22 mouse cellular contexts compared by ENCODE assay signal in genomic region chr7:138885365-138886289, GRCm38 (mm10). TPM values are rescaled to one million over a fixed set of nuclear protein-coding genes. Genes with fewer than 3 reads are reported as not detected.
A peak's percentile ranks its signal among the peaks of the same experiment; 100 is the strongest.
DNase-seq lines count a peak whose midpoint lies in the region; ATAC-seq and TF ChIP-seq lines count a peak whose summit lies in the region.
"Had no signal": no experiment of that assay in that cellular context is flagged by ENCODE, and none has a peak within 500 bp of the region (broad histone marks: within the 10 kb centered on the region; RNA-seq: fewer than 3 reads in every experiment).

No protein-coding gene starts in this region.

- peaks cover 45% of the 10 kb centered on the region for H3K36me3 ChIP-seq in lung, embryonic 14.5 days (ENCODE audit: insufficient read depth)
- peaks cover 22% of the 10 kb centered on the region for H3K36me3 ChIP-seq in liver, postnatal 0 days (replicated peaks; ENCODE audit: insufficient read depth, low read length)
- H3K36me3 ChIP-seq in hindbrain, embryonic 10.5 days, result peaks cover 69% of the 10 kb centered on the region
- no peaks in the 10 kb centered on the region; the same call in 1 of the 2 replicates for H3K36me3 ChIP-seq in midbrain, embryonic 16.5 days (ENCODE audit: control insufficient read depth, insufficient read depth, low read length)

- no peak overlapping the region for H3K27ac ChIP-seq in lung, embryonic 14.5 days (ENCODE audit: low read depth)
- H3K27ac ChIP-seq in liver, postnatal 0 days (ENCODE audit: low read depth), result no peak overlapping the region
- no peak overlapping the region for H3K27ac ChIP-seq in hindbrain, embryonic 10.5 days
- no peak overlapping the region for H3K27ac ChIP-seq in midbrain, embryonic 16.5 days (ENCODE audit: low read length)
- H3K27ac ChIP-seq: hindbrain, embryonic 13.5 days; neural tube, embryonic 15.5 days had no signal

- no peak overlapping the region for H3K9ac ChIP-seq in lung, embryonic 14.5 days
- no peak overlapping the region for H3K9ac ChIP-seq in liver, postnatal 0 days (replicated peaks)
- no peak overlapping the region for H3K9ac ChIP-seq in midbrain, embryonic 16.5 days (ENCODE audit: low read depth, low read length)
- H3K9ac ChIP-seq: hindbrain, embryonic 13.5 days; neural tube, embryonic 15.5 days had no signal

- no peak for TF ChIP-seq CTCF in lung, embryonic 14.5 days (IDR thresholded peaks at IDR 0.05; ENCODE audit: low read depth)
- TF ChIP-seq CTCF in liver, postnatal 0 days (IDR thresholded peaks at IDR 0.05; ENCODE audit: low read depth), result no peak

- no peak for TF ChIP-seq EP300 in liver, postnatal 0 days (IDR thresholded peaks at IDR 0.05; ENCODE audit: low read depth)

- no peak overlapping the region for H3K4me2 ChIP-seq in lung, embryonic 14.5 days
- H3K4me2 ChIP-seq in liver, postnatal 0 days (ENCODE audit: low read depth, low read length), result no peak overlapping the region
- H3K4me2 ChIP-seq in midbrain, embryonic 16.5 days (ENCODE audit: low read length), result no peak overlapping the region
- H3K4me2 ChIP-seq: hindbrain, embryonic 13.5 days; midbrain, embryonic 11.5 days; neural tube, embryonic 15.5 days had no signal

- peak; percentile 88 for DNase-seq in heart, adult 11 months
- no peak for DNase-seq in heart, postnatal 14 days
- DNase-seq in lung, embryonic 14.5 days, result no peak
- DNase-seq in lung, postnatal 14 days, result no peak
- no peak for DNase-seq in liver, postnatal 0 days
- DNase-seq in retina, postnatal 1 day, result no peak
- DNase-seq in hindbrain, embryonic 10.5 days (ENCODE audit: low spot score), result no peak
- DNase-seq: adrenal gland, postnatal 14 days; B cell, adult 2 months; cerebellum, adult 18-20 months; cerebellum, postnatal 36 days; layer of hippocampus, adult 9-11 months; thymus, postnatal 4 days had no signal

- ATAC-seq in lung, embryonic 14.5 days (ENCODE audit: insufficient read depth), result peak; percentile 35; the same call in 1 of the 2 replicates
- ATAC-seq in liver, postnatal 0 days, result 0 out of 2 replicates have a peak, but pooled peaks have one; percentile 19
- ATAC-seq in midbrain, embryonic 16.5 days, result no peak
- ATAC-seq: activated CD4-positive, CD25-positive, alpha-beta regulatory T cell, adult 4 months; Patski had no signal

- no peaks in the 10 kb centered on the region for H3K27me3 ChIP-seq in lung, embryonic 14.5 days (ENCODE audit: insufficient read depth, low read length)
- no peaks in the 10 kb centered on the region for H3K27me3 ChIP-seq in liver, postnatal 0 days (ENCODE audit: insufficient read depth, low read length)
- H3K27me3 ChIP-seq in hindbrain, embryonic 10.5 days (ENCODE audit: insufficient read depth, poor library complexity, severe bottlenecking), result no peaks in the 10 kb centered on the region
- no peaks in the 10 kb centered on the region for H3K27me3 ChIP-seq in midbrain, embryonic 16.5 days (ENCODE audit: control insufficient read depth, insufficient read depth, low read depth, low read length)
- H3K27me3 ChIP-seq: hindbrain, embryonic 13.5 days; neural tube, embryonic 15.5 days; Patski had no signal

- no peak overlapping the region for H3K4me3 ChIP-seq in lung, embryonic 14.5 days (ENCODE audit: low read depth, low read length)
- H3K4me3 ChIP-seq in liver, postnatal 0 days (ENCODE audit: low read depth, low read length), result no peak overlapping the region
- H3K4me3 ChIP-seq in hindbrain, embryonic 10.5 days, result no peak overlapping the region
- no peak overlapping the region for H3K4me3 ChIP-seq in midbrain, embryonic 16.5 days (ENCODE audit: low read depth, low read length)
- H3K4me3 ChIP-seq: hindbrain, embryonic 13.5 days; myocyte; neural tube, embryonic 15.5 days had no signal

- WGBS in lung, embryonic 14.5 days, result 81% methylated on average over 13 of the region's 13 CpGs
- WGBS in liver, postnatal 0 days (ENCODE audit: insufficient replicate concordance), result 76% methylated on average over 13 of the region's 13 CpGs
- 89% methylated on average over 13 of the region's 13 CpGs for WGBS in hindbrain, embryonic 10.5 days
- 85% methylated on average over 12 of the region's 13 CpGs for WGBS in midbrain, embryonic 16.5 days

- intact Hi-C loops in heart, postnatal 14 days (cut with DNase I), result no loop called here

- H3K9me3 ChIP-seq in lung, embryonic 14.5 days (ENCODE audit: low read depth, low read length), result no peaks in the 10 kb centered on the region
- no peaks in the 10 kb centered on the region for H3K9me3 ChIP-seq in liver, postnatal 0 days (ENCODE audit: low read length)
- no peaks in the 10 kb centered on the region for H3K9me3 ChIP-seq in hindbrain, embryonic 10.5 days
- H3K9me3 ChIP-seq in midbrain, embryonic 16.5 days (replicated peaks; ENCODE audit: control insufficient read depth, low read length, poor library complexity, severe bottlenecking), result no peaks in the 10 kb centered on the region
- H3K9me3 ChIP-seq: hindbrain, embryonic 13.5 days; neural tube, embryonic 15.5 days had no signal

- H3K4me1 ChIP-seq in lung, embryonic 14.5 days (ENCODE audit: insufficient read depth), result no peaks in the 10 kb centered on the region
- H3K4me1 ChIP-seq in liver, postnatal 0 days (ENCODE audit: insufficient read depth), result no peaks in the 10 kb centered on the region
- H3K4me1 ChIP-seq in hindbrain, embryonic 10.5 days (replicated peaks), result no peaks in the 10 kb centered on the region
- H3K4me1 ChIP-seq in midbrain, embryonic 16.5 days (ENCODE audit: control insufficient read depth, insufficient read depth, low read length), result no peaks in the 10 kb centered on the region
- H3K4me1 ChIP-seq: hindbrain, embryonic 13.5 days; neural tube, embryonic 15.5 days had no signal

RNA-seq across cellular contexts. Expression of gene Bnip3, which starts 23.7 kb away (rescaled TPM):
- total RNA-seq in heart, postnatal 14 days (2021), result 100 to 1,000 TPM; 157 to 188 TPM
- 76.5 and 94.8 TPM in 2 replicates for polyA plus RNA-seq in lung, embryonic 14.5 days (2014; fragmentation: Nextera tagmentation; extraction: Ambion mirVana)
- polyA plus RNA-seq in liver, postnatal 0 days (2015; fragmentation: Nextera tagmentation; extraction: Ambion mirVana), result 171 and 190 TPM in 2 replicates
- 101 and 145 TPM in 2 replicates for polyA plus RNA-seq in hindbrain, embryonic 10.5 days (2016; fragmentation: Nextera tagmentation; extraction: Ambion mirVana)
- polyA plus RNA-seq in midbrain, embryonic 16.5 days (2015; fragmentation: Nextera tagmentation; extraction: Ambion mirVana), result 106 and 113 TPM in 2 replicates

RNA-seq across cellular contexts. Expression of gene Mapk1ip1, which starts 39.6 kb away (rescaled TPM):
- total RNA-seq in heart, postnatal 14 days (2021), result 10 to 100 TPM; 21.4 to 23.9 TPM
- 10.4 and 11.3 TPM in 2 replicates for polyA plus RNA-seq in lung, embryonic 14.5 days (2014; fragmentation: Nextera tagmentation; extraction: Ambion mirVana)
- polyA plus RNA-seq in liver, postnatal 0 days (2015; fragmentation: Nextera tagmentation; extraction: Ambion mirVana), result 5.2 and 5.5 TPM in 2 replicates
- 12.9 and 15.0 TPM in 2 replicates for polyA plus RNA-seq in hindbrain, embryonic 10.5 days (2016; fragmentation: Nextera tagmentation; extraction: Ambion mirVana)
- polyA plus RNA-seq in midbrain, embryonic 16.5 days (2015; fragmentation: Nextera tagmentation; extraction: Ambion mirVana), result 32.7 and 33.6 TPM in 2 replicates

RNA-seq across cellular contexts. Expression of gene Ppp2r2d, which starts 39.7 kb away (rescaled TPM):
- total RNA-seq in heart, postnatal 14 days (2021), result 10 to 100 TPM; 44.8 to 46.9 TPM
- polyA plus RNA-seq in lung, embryonic 14.5 days (2014; fragmentation: Nextera tagmentation; extraction: Ambion mirVana), result 49.8 and 50.9 TPM in 2 replicates
- 17.2 and 18.9 TPM in 2 replicates for polyA plus RNA-seq in liver, postnatal 0 days (2015; fragmentation: Nextera tagmentation; extraction: Ambion mirVana)
- polyA plus RNA-seq in hindbrain, embryonic 10.5 days (2016; fragmentation: Nextera tagmentation; extraction: Ambion mirVana), result 51.3 and 60.1 TPM in 2 replicates
- polyA plus RNA-seq in midbrain, embryonic 16.5 days (2015; fragmentation: Nextera tagmentation; extraction: Ambion mirVana), result 85.3 TPM in 2 replicates

RNA-seq across cellular contexts. Expression of gene Jakmip3, which starts 54.9 kb away (rescaled TPM):
- total RNA-seq in heart, postnatal 14 days (2021), result under 1 TPM in 1 of 2 experiments, not detected in 1; 0.31 TPM
- polyA plus RNA-seq in lung, embryonic 14.5 days (2014; fragmentation: Nextera tagmentation; extraction: Ambion mirVana), result not detected in 2 replicates
- polyA plus RNA-seq in liver, postnatal 0 days (2015; fragmentation: Nextera tagmentation; extraction: Ambion mirVana), result not detected in 2 replicates
- polyA plus RNA-seq in hindbrain, embryonic 10.5 days (2016; fragmentation: Nextera tagmentation; extraction: Ambion mirVana), result 1.3 and 1.8 TPM in 2 replicates
- 10.8 and 12.6 TPM in 2 replicates for polyA plus RNA-seq in midbrain, embryonic 16.5 days (2015; fragmentation: Nextera tagmentation; extraction: Ambion mirVana)
- total RNA-seq: liver, adult 2 months had no signal
- polyA plus RNA-seq: activated CD4-positive, CD25-positive, alpha-beta regulatory T cell, adult 4 months; heart, postnatal 0 days; Patski had no signal
